Mouse (Mus musculus) brain, embryonic 14.5 days (tissue): ENCODE results near the gene Hist1h3h.

ENCODE experiments used
- CTCF ChIP-seq: fragments of 200-500 bp; IDR thresholded peaks from 2 replicates; pipeline ENCODE4 v1.5.1; 2012; ENCODE audit warnings: inconsistent platforms, mild to moderate bottlenecking, moderate library complexity, borderline replicate concordance; ENCODE audit not compliant: insufficient read depth, insufficient read length; ENCODE audit errors: extremely low read depth
- POLR2A ChIP-seq: fragments of 200-500 bp; IDR thresholded peaks from 2 replicates; pipeline ENCODE4 v1.6.1; 2012; ENCODE audit warnings: mild to moderate bottlenecking, inconsistent platforms, borderline replicate concordance; ENCODE audit not compliant: poor library complexity, insufficient read depth, insufficient read length, severe bottlenecking; ENCODE audit errors: extremely low read depth

DNA sequence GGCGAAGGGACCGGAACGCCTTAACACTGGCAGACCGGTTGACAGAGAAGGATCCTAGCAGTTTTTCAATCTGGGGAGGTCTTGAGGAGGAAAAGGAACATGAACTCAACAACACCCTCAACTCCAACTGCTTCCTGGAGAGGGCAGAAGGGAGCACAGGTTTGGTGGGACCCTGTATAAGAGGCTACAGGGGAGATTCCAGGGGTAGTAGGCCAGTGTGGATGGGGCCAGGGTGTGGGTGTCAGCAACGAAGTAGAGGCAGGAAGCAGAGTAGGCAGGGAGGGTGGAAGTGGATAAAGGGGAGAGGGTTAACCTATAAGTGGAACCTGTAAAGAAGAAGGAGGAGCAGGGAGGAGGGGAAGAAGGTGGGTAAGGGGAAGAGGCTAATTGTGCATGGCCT is 16.0 kb downstream of the Hist1h3h start:
- no peak for TF ChIP-seq POLR2A
- TF ChIP-seq CTCF = no peak
